Mouse (Mus musculus) MEL (cell line): Measurements from ENCODE around the gene Kcnh1.

Experiments used
- CHD1 ChIP-seq: IDR thresholded peaks from 2 replicates; pipeline ENCODE4 v1.6.1; 2012; ENCODE audit warnings: low read depth, mild to moderate bottlenecking, inconsistent platforms, low read length, improper control_type of control experiment
- CTCF ChIP-seq, 3 experiments: IDR thresholded peaks in 2 of 3; conservative IDR thresholded peaks in 1 of 3; 2 replicates each; pipeline ENCODE4 v1.5.1; 2011 to 2012; ENCODE audit warnings: low read length in 3 of 3, low read depth in 2 of 3, mild to moderate bottlenecking in 2 of 3, improper control_type of control experiment in 1 of 3, inconsistent platforms in 1 of 3, mixed read lengths in 1 of 3, moderate library complexity in 1 of 3; ENCODE audit not compliant: control insufficient read depth in 1 of 3, insufficient read depth in 1 of 3, poor library complexity in 1 of 3, severe bottlenecking in 1 of 3
- EP300 ChIP-seq, 2 experiments: IDR thresholded peaks; 2 replicates each; pipeline ENCODE4 v1.6.1; 2011; ENCODE audit warnings: improper control_type of control experiment in 2 of 2, low read length in 2 of 2, low read depth in 1 of 2, mild to moderate bottlenecking in 1 of 2
- GABPA ChIP-seq: IDR thresholded peaks from 2 replicates; pipeline ENCODE4 v1.6.1; 2012; ENCODE audit warnings: low read depth, mild to moderate bottlenecking, inconsistent platforms, low read length, improper control_type of control experiment, moderate library complexity
- GATA1 ChIP-seq: IDR thresholded peaks from 2 replicates; pipeline ENCODE4 v1.6.1; 2011; ENCODE audit warnings: low read depth, low read length, improper control_type of control experiment
- MAZ ChIP-seq: IDR thresholded peaks from 2 replicates; pipeline ENCODE4 v1.6.1; 2012; ENCODE audit warnings: low read depth, mild to moderate bottlenecking, inconsistent platforms, low read length, improper control_type of control experiment
- POLR2A ChIP-seq, 2 experiments: IDR thresholded peaks; 2 replicates each; pipeline ENCODE4 v1.6.1; 2011 to 2012; ENCODE audit warnings: low read length in 2 of 2, mild to moderate bottlenecking in 2 of 2, control low read depth in 1 of 2, improper control_type of control experiment in 1 of 2, low read depth in 1 of 2, moderate library complexity in 1 of 2; ENCODE audit not compliant: control insufficient read depth in 1 of 2, insufficient read depth in 1 of 2, poor library complexity in 1 of 2
- TAL1 ChIP-seq: IDR thresholded peaks from 2 replicates; pipeline ENCODE4 v1.6.1; 2012; ENCODE audit warnings: mild to moderate bottlenecking, inconsistent platforms, low read length, moderate library complexity, mixed read lengths
- TCF12 ChIP-seq: IDR thresholded peaks from 2 replicates; pipeline ENCODE4 v1.6.1; 2014; ENCODE audit warnings: low read depth, mild to moderate bottlenecking, inconsistent platforms, low read length, improper control_type of control experiment, moderate library complexity
- UBTF ChIP-seq: IDR thresholded peaks from 2 replicates; pipeline ENCODE4 v1.6.1; 2012; ENCODE audit warnings: low read depth, mild to moderate bottlenecking, inconsistent platforms, low read length, improper control_type of control experiment, moderate library complexity, borderline replicate concordance; ENCODE audit not compliant: insufficient read depth
- USF2 ChIP-seq, 2 experiments: IDR thresholded peaks; 2 replicates each; pipeline ENCODE4 v1.6.1; 2011 to 2012; ENCODE audit warnings: improper control_type of control experiment in 2 of 2, low read length in 2 of 2, borderline replicate concordance in 1 of 2, inconsistent platforms in 1 of 2, low read depth in 1 of 2, mild to moderate bottlenecking in 1 of 2; ENCODE audit not compliant: insufficient read depth in 1 of 2
- ZC3H11A ChIP-seq: IDR thresholded peaks from 2 replicates; pipeline ENCODE4 v1.6.1; 2012; ENCODE audit warnings: low read depth, mild to moderate bottlenecking, inconsistent platforms, low read length, improper control_type of control experiment
- ZKSCAN1 ChIP-seq: IDR thresholded peaks from 2 replicates; pipeline ENCODE4 v1.6.1; 2012; ENCODE audit warnings: low read depth, mild to moderate bottlenecking, inconsistent platforms, low read length, improper control_type of control experiment, moderate library complexity

GRCm38 (mm10) chr1:192268878-192269277 lies 78.3 kb downstream of the Kcnh1 start:
- TF ChIP-seq POLR2A (IDR thresholded peaks at IDR 0.05; ENCODE audit: control insufficient read depth in 1 of 2, insufficient read depth in 1 of 2, low read depth in 1 of 2, low read length in 2 of 2, poor library complexity in 1 of 2), result no peak
- no peak for TF ChIP-seq UBTF
- TF ChIP-seq ZC3H11A, result no peak
- TF ChIP-seq CTCF (IDR thresholded peaks at IDR 0.05 in 2 of 3, conservative IDR thresholded peaks at IDR 0.05 in 1 of 3; ENCODE audit: control insufficient read depth in 1 of 3, insufficient read depth in 1 of 3, low read depth in 2 of 3, low read length in 3 of 3, poor library complexity in 1 of 3, severe bottlenecking in 1 of 3), result no peak
- TF ChIP-seq EP300 (IDR thresholded peaks at IDR 0.05; ENCODE audit: low read depth in 1 of 2, low read length in 2 of 2), result no peak
- no peak for TF ChIP-seq CHD1
- no peak for TF ChIP-seq ZKSCAN1
- TF ChIP-seq TCF12, result no peak
- no peak for TF ChIP-seq MAZ
- no peak for TF ChIP-seq USF2 (IDR thresholded peaks at IDR 0.05; ENCODE audit: borderline replicate concordance in 1 of 2, insufficient read depth in 1 of 2, low read depth in 1 of 2, low read length in 2 of 2)
- no peak for TF ChIP-seq TAL1
- no peak for TF ChIP-seq GATA1
- TF ChIP-seq GABPA, result no peak
